In the genomic region with DNA sequence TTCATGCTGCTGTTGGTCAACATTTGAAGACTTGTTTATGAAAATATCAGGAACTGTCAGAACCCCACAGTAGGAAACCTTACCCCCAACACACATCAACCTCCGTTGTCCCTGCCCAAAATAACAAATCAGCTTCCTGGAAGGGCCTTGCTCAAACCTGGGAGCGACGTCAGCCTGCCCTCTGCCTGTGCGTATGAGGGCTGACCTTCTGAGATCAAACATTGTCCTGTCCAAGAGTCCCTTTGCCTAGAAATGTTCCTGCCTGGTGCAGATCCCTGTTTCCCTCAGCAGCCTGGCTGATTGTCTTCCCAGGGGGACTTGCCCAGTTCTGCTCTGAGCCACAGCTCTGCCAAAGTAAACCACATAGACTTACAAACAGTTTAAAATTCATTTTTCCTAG, we compare ENCODE assay signal across 14 mouse cellular contexts.
DNase-seq lines count a peak whose midpoint lies in the region; ATAC-seq and TF ChIP-seq lines count a peak whose summit lies in the region.
"Had no signal": no experiment of that assay in that cellular context is flagged by ENCODE, and none has a peak within 500 bp of the region (broad histone marks: within the 10 kb centered on the region; RNA-seq: fewer than 3 reads in every experiment).

No protein-coding gene starts in this region.

- ATAC-seq in heart, embryonic 12.5 days (ENCODE audit: insufficient number of reproducible peaks, low FRiP score), result no peak
- 0 out of 2 replicates have a peak, but pooled peaks have one; percentile 5 for ATAC-seq in lung, postnatal 0 days
- ATAC-seq: activated CD4-positive, CD25-positive, alpha-beta regulatory T cell, adult 4 months; forebrain, embryonic 14.5 days; intestine, embryonic 15.5 days had no signal

- no peak overlapping the region for H3K27ac ChIP-seq in heart, embryonic 12.5 days (ENCODE audit: poor library complexity, severe bottlenecking)
- H3K27ac ChIP-seq in lung, postnatal 0 days (ENCODE audit: low read length), result no peak overlapping the region
- H3K27ac ChIP-seq: intestine, embryonic 15.5 days; midbrain, embryonic 12.5 days; neural tube, embryonic 12.5 days had no signal

- H3K4me2 ChIP-seq in heart, embryonic 12.5 days, result no peak overlapping the region
- H3K4me2 ChIP-seq in lung, postnatal 0 days (replicated peaks; ENCODE audit: low read depth, low read length), result no peak overlapping the region
- H3K4me2 ChIP-seq: intestine, embryonic 15.5 days; midbrain, embryonic 12.5 days; neural tube, embryonic 12.5 days had no signal

- 0 out of 2 replicates have a peak, but pooled peaks cover 2% of the 10 kb centered on the region for H3K9me3 ChIP-seq in heart, embryonic 12.5 days (replicated peaks)
- H3K9me3 ChIP-seq in lung, postnatal 0 days (ENCODE audit: low read length), result no peaks in the 10 kb centered on the region
- H3K9me3 ChIP-seq: intestine, embryonic 15.5 days; midbrain, embryonic 12.5 days; neural tube, embryonic 12.5 days had no signal

- H3K9ac ChIP-seq in heart, embryonic 12.5 days, result no peak overlapping the region
- H3K9ac ChIP-seq in lung, postnatal 0 days (replicated peaks; ENCODE audit: low read depth), result no peak overlapping the region
- H3K9ac ChIP-seq: intestine, embryonic 15.5 days; midbrain, embryonic 12.5 days; neural tube, embryonic 12.5 days had no signal

- H3K36me3 ChIP-seq in heart, embryonic 12.5 days, result no peaks in the 10 kb centered on the region
- no peaks in the 10 kb centered on the region for H3K36me3 ChIP-seq in lung, postnatal 0 days (ENCODE audit: insufficient read depth, low read length)
- H3K36me3 ChIP-seq: intestine, embryonic 15.5 days; midbrain, embryonic 12.5 days; neural tube, embryonic 12.5 days had no signal

- peaks cover 19% of the 10 kb centered on the region for H3K4me1 ChIP-seq in heart, embryonic 12.5 days (replicated peaks)
- H3K4me1 ChIP-seq in lung, postnatal 0 days (ENCODE audit: insufficient read depth, low read depth, low read length), result peaks cover 40% of the 10 kb centered on the region; the same call in 1 of the 2 replicates

- DNase-seq in adrenal gland, adult 2 months, result peak; percentile 38
- DNase-seq in adrenal gland, adult 18-20 months (ENCODE audit: low spot score in 2 of 2), result no peak
- DNase-seq in heart, adult 9 months (ENCODE audit: low spot score in 2 of 2), result peak; percentile 23 to 30
- DNase-seq in lung, postnatal 0 days (ENCODE audit: low spot score), result peak; percentile 41
- DNase-seq in lung, postnatal 25 days (ENCODE audit: low spot score), result no peak
- DNase-seq in ovary, postnatal 14 days (ENCODE audit: low spot score), result no peak
- DNase-seq in thymus, postnatal 14 days, result no peak
- DNase-seq: cerebellum, adult 18-20 months had no signal

- H3K4me3 ChIP-seq in heart, embryonic 12.5 days, result no peak overlapping the region
- H3K4me3 ChIP-seq in lung, postnatal 0 days (ENCODE audit: low read depth, low read length), result no peak overlapping the region
- H3K4me3 ChIP-seq: intestine, embryonic 15.5 days; midbrain, embryonic 12.5 days; neural tube, embryonic 12.5 days had no signal

- TF ChIP-seq CTCF in lung, postnatal 0 days (IDR thresholded peaks at IDR 0.05), result 0 out of 2 replicates have a peak, but pooled peaks have one; percentile 5

- TF ChIP-seq EP300 in lung, postnatal 0 days (IDR thresholded peaks at IDR 0.05), result peak; percentile 29; the same call in 1 of the 2 replicates

- WGBS in heart, embryonic 12.5 days, result 43% methylated on average over 4 of the region's 4 CpGs
- 29% methylated on average over 4 of the region's 4 CpGs for WGBS in lung, postnatal 0 days

- H3K27me3 ChIP-seq in heart, embryonic 12.5 days (replicated peaks), result no peaks in the 10 kb centered on the region
- H3K27me3 ChIP-seq in lung, postnatal 0 days (replicated peaks; ENCODE audit: insufficient read depth, low read length), result no peaks in the 10 kb centered on the region
- H3K27me3 ChIP-seq: intestine, embryonic 15.5 days; neural tube, embryonic 12.5 days had no signal

Comparison
In these comparisons a context has a peak if more than half of its experiments do, and no peak if none do; other contexts are left out.
1. DNase-seq: peak in adrenal gland, adult 2 months (single experiment), heart, adult 9 months (2 of 2) and lung, postnatal 0 days (single experiment); none in adrenal gland, adult 18-20 months (0 of 2), lung, postnatal 25 days (single experiment), ovary, postnatal 14 days (single experiment) and thymus, postnatal 14 days (single experiment).